Mouse (Mus musculus) liver, embryonic 13.5 days (tissue): ENCODE data around the gene Bicral. TPM values are rescaled to one million over a fixed set of nuclear protein-coding genes. Genes with fewer than 3 reads are reported as not detected.
"Not testable (repeated sequence)": the region's sequence is repeated elsewhere in the genome, so short reads cannot be mapped to it uniquely, and the experiment has no call there.

ENCODE experiments used
- ATAC-seq: fragments of 200-750 bp; cut with Nextera tagmentation; 2 replicates; pipeline ENCODE4 v1.8.0; 2017; ENCODE audit warnings: low read depth, mild to moderate bottlenecking, moderate number of reproducible peaks, moderate library complexity
- DNase-seq: peaks from one replicate; pipeline ENCODE4 v3.0.0; 2022
- H3K27ac ChIP-seq: fragments of 300-500 bp; sonication (generic); 2 replicates; pipeline ENCODE4 v1.5.1; 2015; ENCODE audit warnings: moderate library complexity, mild to moderate bottlenecking, inconsistent platforms
- H3K27me3 ChIP-seq: fragments of 300-500 bp; sonication (generic); 2 replicates; pipeline ENCODE4 v1.6.1; 2015; ENCODE audit warnings: mild to moderate bottlenecking, inconsistent platforms
- H3K36me3 ChIP-seq: fragments of 300-500 bp; sonication (generic); 2 replicates; pipeline ENCODE4 v1.6.1; 2015; ENCODE audit warnings: mild to moderate bottlenecking, inconsistent platforms
- H3K4me1 ChIP-seq: fragments of 300-500 bp; sonication (generic); replicated peaks from 2 replicates; pipeline ENCODE4 v1.6.1; 2015; ENCODE audit warnings: inconsistent platforms
- H3K4me2 ChIP-seq: fragments of 300-500 bp; sonication (generic); 2 replicates; pipeline ENCODE4 v1.6.1; 2015; ENCODE audit warnings: inconsistent platforms, mild to moderate bottlenecking, moderate library complexity
- H3K4me3 ChIP-seq: fragments of 300-500 bp; sonication (generic); replicated peaks from 2 replicates; pipeline ENCODE4 v1.5.1; 2015; ENCODE audit warnings: mild to moderate bottlenecking, inconsistent platforms
- H3K9ac ChIP-seq: fragments of 300-500 bp; sonication (generic); 2 replicates; pipeline ENCODE4 v1.6.1; 2015; ENCODE audit warnings: mild to moderate bottlenecking, inconsistent platforms
- H3K9me3 ChIP-seq: fragments of 300-500 bp; sonication (generic); replicated peaks from 2 replicates; pipeline ENCODE4 v1.6.1; 2016; ENCODE audit warnings: inconsistent platforms
- WGBS: fragments of 180-500 bp; shearing (Covaris S2); methylation state at CpG from one replicate; pipeline ENCODE4 v1.1.7; 2015; ENCODE audit not compliant: insufficient replicate concordance; 5-methylcytosine and 5-hydroxymethylcytosine counted together
- polyA plus RNA-seq: library from polyadenylated mRNA; unstranded; fragments of >200 nt; fragmentation: Nextera tagmentation; extraction: Ambion mirVana; gene quantifications from 2 replicates; pipeline ENCODE4 v1.2.1, GENCODE M21; 2015

Gene Bicral
- polyA plus RNA-seq, 1 experiment from 2014 or later, result 2.6 TPM

DNA sequence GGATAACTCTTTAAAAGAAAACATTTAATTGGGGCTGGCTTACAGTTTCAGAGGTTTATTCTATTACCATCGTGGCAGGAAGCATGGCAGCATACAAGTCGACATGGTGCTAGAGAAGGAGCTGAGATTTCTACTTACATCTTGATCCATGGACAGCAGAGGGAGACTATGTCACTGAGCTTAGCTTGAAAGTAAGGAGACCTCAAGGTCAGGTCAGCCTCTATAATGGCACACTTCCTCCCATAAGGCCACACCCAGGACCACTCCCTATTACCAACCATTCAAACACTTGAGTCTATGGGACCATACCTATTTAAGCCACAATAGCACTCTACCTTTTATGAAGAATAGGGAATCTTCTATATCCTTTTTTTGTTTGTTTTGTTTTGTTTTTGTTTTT is 65.3 kb downstream of the Bicral start:
- Histone ChIP-seq H3K4me1 (peaks cover 13% of the 10 kb centered on the region), H3K27me3 (peaks cover 7% of the 10 kb centered on the region; the same call in 1 of the 2 replicates), H3K4me3 (no peak overlapping the region), H3K9ac (no peak overlapping the region), H3K36me3 (no peaks in the 10 kb centered on the region), H3K9me3 (no peaks in the 10 kb centered on the region), H3K27ac (no peak overlapping the region), H3K4me2 (no peak overlapping the region)
- WGBS, result 74% methylated on average over 2 of the region's 2 CpGs
- DNase-seq, result no peak
- no peak for ATAC-seq

DNA sequence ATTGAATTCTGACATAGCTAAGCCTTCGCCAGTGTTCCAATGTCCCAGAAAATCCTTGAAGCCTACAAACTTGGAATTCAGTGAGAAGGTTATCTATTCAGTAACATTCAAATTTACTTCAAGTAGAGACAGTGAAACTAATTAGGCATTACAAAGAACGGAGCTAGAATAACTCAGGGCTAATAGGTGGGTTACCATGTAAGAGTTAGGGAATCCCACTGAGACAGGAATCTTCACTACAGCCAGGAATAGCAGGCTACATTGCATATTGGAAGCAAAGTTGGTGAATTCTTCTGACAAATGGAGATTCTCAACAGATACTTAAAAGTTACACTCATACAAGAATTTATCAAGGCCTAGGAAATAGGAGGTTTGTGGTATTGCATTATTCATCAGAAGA is 70.3 kb downstream of the Bicral start:
- peaks cover 21% of the 10 kb centered on the region for H3K4me1 ChIP-seq
- H3K4me3 ChIP-seq, DNase-seq, H3K4me2 ChIP-seq, H3K36me3 ChIP-seq, H3K9ac ChIP-seq, H3K27me3 ChIP-seq, ATAC-seq, H3K9me3 ChIP-seq, H3K27ac ChIP-seq: not testable (repeated sequence)
- 52% methylated on average over 2 of the region's 2 CpGs for WGBS

DNA sequence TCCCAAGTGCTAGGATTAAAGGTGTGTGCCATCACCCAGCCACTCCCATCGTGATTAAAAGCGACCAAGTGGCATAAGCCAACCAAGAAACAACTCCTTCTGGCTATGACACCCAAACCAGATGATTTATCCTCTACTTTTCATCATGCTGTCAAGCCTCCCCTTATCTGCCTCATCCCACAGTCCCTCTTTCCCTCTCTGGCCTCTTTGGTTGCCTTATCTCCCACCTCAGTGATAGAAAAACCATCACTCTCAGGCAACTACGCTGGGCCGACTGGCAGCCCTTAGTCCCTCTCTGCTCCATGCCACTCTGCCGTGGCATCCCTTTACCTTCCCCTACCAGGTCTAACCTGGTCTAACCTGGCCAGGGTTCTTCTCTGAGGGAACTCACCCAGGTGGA is 71.3 kb downstream of the Bicral start:
- peak; percentile 57 for DNase-seq
- ATAC-seq, result peak; percentile 62
- WGBS, result 32% methylated on average over 5 of the region's 5 CpGs

DNA sequence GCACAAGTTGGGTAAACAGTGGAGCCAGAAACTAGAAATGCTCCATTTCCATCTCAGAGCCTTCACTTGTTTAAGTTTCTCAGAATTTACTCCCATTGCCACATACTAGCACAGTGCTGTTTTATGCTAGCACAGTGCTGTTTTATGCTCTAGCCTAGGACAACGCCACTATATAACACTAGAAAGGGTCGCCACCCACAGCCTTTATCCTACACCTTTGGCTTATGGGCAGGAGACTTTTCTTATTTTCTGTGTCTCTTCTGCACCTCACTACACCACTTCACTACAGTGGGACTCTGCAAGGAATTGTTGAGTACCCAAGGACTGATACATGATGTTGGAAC is 75.1 kb downstream of the Bicral start:
- Histone ChIP-seq H3K4me3 (peak overlapping the region; percentile 80), H3K27me3 (no peaks in the 10 kb centered on the region), H3K36me3 (peaks cover 30% of the 10 kb centered on the region), H3K9me3 (no peaks in the 10 kb centered on the region), H3K9ac (peak overlapping the region; percentile 77; the same call in 1 of the 2 replicates), H3K4me2 (peak overlapping the region; percentile 85), H3K4me1 (peaks cover 30% of the 10 kb centered on the region), H3K27ac (peak overlapping the region; percentile 82)
- no peak for DNase-seq
- ATAC-seq, result no peak; the same call in 1 of the 2 replicates
- 61% methylated on average over 2 of the region's 2 CpGs for WGBS

More for the DNA sequence above, 71.3 kb downstream of the Bicral start:
- Histone ChIP-seq H3K4me3 (no peak overlapping the region), H3K27ac (peak overlapping the region; percentile 53; the same call in 1 of the 2 replicates), H3K9me3 (no peaks in the 10 kb centered on the region), H3K27me3 (peaks cover 7% of the 10 kb centered on the region; the same call in 1 of the 2 replicates), H3K9ac (no peak overlapping the region), H3K4me1 (peaks cover 21% of the 10 kb centered on the region), H3K4me2 (peak overlapping the region; percentile 17; the same call in 1 of the 2 replicates), H3K36me3 (no peaks in the 10 kb centered on the region)

DNA sequence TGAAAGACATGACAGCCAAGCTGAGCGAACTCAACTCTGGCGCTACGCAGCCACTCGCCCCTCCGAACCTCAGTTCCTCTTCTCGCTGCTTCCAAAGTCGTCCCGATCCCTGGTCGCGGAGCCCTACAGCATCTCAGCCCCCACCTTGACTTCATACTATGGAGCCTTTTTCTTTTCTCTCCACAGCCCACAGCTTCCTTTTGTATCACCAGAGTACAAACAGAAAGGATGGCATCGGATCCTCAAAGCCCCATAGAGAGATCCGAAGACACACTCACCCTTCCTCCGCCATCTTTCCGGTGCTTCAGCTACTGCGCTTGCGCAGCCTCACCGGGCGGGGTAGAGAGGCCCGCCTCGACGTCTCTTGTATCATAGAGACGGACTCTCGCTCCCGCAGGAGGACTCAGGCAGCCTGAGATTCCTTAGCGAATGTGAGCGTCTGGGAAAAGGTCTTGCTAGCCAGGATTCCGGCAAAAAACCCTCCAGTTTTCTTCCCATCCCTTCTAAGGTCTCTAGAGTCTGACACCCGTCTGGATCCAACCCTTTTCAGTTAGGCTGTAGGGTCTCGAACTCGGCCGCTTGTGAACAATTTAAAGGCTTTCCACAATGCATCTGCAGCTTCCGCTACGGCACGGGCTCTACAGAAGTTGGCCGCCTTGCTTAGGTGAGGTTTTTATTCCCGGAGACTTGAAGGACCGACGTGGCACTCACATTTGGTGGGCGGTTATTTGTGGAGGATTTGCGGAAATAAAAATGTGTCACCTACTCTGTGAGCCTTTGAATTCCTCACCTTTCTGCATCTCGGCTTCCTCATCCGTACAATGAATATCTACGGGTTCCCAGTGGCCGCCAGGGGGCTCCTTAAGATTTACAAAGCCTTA is 75.7 kb downstream of the Bicral start, which contains the start of gene Rpl7l1:
TSS of gene Rpl7l1 (minus strand) at position 332 of the 881 bp plus-strand sequence.
- Histone ChIP-seq H3K4me2 (peak within 1 kb of the TSS; percentile 85), H3K9me3 (no peaks in the 10 kb centered on the region), H3K27me3 (no peaks in the 10 kb centered on the region), H3K9ac (peak within 1 kb of the TSS; percentile 82), H3K4me1 (peaks cover 30% of the 10 kb centered on the region), H3K27ac (peak within 1 kb of the TSS; percentile 82), H3K36me3 (peaks cover 36% of the 10 kb centered on the region), H3K4me3 (peak within 1 kb of the TSS; percentile 80)
- DNase-seq (peak; percentile 89), ATAC-seq (peak; percentile 92)
- under 1% methylated on average over 44 of the region's 44 CpGs for WGBS

DNA sequence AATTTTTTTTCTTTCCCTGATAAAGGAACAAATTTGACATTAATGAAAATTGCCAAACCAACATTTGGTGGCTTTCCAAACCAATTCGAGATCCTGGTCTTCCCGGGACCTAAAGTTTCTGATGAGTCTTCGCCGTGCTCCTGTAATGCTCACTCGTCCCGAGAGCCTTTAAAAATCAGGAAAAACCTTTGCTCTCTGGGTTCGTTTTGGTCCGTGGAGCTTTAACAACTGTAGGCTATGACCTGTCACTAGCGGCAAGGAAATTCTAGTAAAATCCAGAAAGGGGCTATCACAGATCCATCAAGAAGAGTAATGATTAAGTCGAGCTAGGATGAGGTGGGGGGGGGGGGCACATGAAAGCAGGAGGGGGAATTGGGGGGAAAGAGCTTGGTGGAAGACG is 76.4 kb downstream of the Bicral start:
- ATAC-seq, result no peak
- Histone ChIP-seq H3K4me3 (peak overlapping the region; percentile 80), H3K4me1 (peaks cover 23% of the 10 kb centered on the region), H3K27ac (peak overlapping the region; percentile 82), H3K4me2 (peak overlapping the region; percentile 85), H3K27me3 (no peaks in the 10 kb centered on the region), H3K9me3 (no peaks in the 10 kb centered on the region), H3K9ac (peak overlapping the region; percentile 82), H3K36me3 (peaks cover 43% of the 10 kb centered on the region)
- 2% methylated on average over 11 of the region's 11 CpGs for WGBS
- no peak for DNase-seq

DNA sequence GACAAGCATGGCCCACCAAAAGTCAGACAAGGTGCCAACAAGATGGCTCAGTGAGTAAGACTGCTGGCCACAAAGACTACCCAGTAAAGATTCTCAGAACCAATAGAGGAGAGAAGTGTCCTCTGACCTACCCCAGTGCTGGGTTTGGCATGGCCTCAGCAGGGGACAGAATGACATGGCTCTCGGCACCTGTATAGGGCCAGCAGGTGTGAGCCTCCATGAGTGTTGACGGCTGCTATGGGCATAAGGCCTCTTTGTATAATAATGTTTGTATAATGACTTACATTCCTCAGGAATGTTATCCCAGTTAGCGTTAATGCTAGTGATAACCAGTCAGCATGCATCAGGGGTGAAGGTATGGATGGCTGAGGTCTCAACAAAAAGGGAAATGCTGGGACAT is 82.2 kb downstream of the Bicral start:
- H3K9ac ChIP-seq, result no peak overlapping the region
- H3K36me3 ChIP-seq, result peaks cover 71% of the 10 kb centered on the region
- H3K27ac ChIP-seq, result no peak overlapping the region
- 85% methylated on average over 3 of the region's 3 CpGs for WGBS
- ATAC-seq (no peak), DNase-seq (no peak)
- H3K4me2 ChIP-seq, result no peak overlapping the region
- no peaks in the 10 kb centered on the region for H3K27me3 ChIP-seq
- H3K4me1 ChIP-seq, result peaks cover 27% of the 10 kb centered on the region
- H3K4me3 ChIP-seq, result no peak overlapping the region
- H3K9me3 ChIP-seq, result no peaks in the 10 kb centered on the region

DNA sequence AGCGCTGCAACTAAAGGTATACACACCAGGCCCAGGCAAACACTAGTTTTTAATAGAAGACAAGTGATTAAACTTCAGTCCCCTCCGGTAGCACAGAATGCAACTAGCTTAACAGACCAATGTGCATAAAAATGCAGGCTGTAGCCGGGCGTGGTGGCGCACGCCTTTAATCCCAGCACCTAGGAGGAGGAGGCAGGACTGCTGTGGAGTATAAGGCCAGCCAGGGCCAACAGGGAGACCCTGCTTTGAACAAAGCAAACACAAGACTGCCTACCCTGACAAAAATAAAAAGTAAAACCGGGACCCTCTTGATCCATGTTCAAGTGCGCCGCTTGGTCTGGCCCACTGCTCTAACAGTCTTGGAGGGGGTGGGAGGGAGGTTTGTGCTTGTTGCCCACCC is 83.2 kb downstream of the Bicral start:
- Histone ChIP-seq H3K4me3 (no peak overlapping the region), H3K9me3 (no peaks in the 10 kb centered on the region), H3K9ac (no peak overlapping the region), H3K36me3 (peaks cover 62% of the 10 kb centered on the region), H3K27me3 (no peaks in the 10 kb centered on the region), H3K4me2 (no peak overlapping the region), H3K27ac (no peak overlapping the region), H3K4me1 (peaks cover 25% of the 10 kb centered on the region)
- WGBS, result 91% methylated on average over 9 of the region's 9 CpGs
- DNase-seq (no peak), ATAC-seq (no peak)

DNA sequence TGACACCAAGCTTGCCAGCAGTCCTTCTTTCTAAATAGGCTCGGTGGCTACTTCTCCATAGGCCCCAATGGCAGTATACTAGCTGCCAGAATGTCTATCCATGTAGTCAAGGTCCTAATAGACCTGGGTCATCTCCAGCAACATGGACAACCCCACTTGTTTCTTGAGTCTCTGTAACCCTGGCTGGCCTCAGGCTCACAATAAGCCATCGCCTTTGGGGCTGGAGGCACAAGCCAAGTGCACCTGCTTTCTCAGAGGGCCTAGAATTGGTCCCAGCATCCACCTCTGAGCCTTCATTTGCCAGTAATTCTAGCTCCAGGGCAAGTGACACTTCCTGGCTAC is 84.2 kb downstream of the Bicral start:
- H3K9ac ChIP-seq, result peak overlapping the region; percentile 90; the same call in 1 of the 2 replicates
- peaks cover 25% of the 10 kb centered on the region for H3K4me1 ChIP-seq
- H3K9me3 ChIP-seq, result no peaks in the 10 kb centered on the region
- H3K27me3 ChIP-seq, result no peaks in the 10 kb centered on the region
- H3K27ac ChIP-seq, result peak overlapping the region; percentile 48
- DNase-seq (no peak), ATAC-seq (no peak)
- peak overlapping the region; percentile 89; the same call in 1 of the 2 replicates for H3K4me3 ChIP-seq
- H3K4me2 ChIP-seq, result peak overlapping the region; percentile 95
- H3K36me3 ChIP-seq, result peaks cover 52% of the 10 kb centered on the region
- 46% methylated on average over 2 of the region's 2 CpGs for WGBS

DNA sequence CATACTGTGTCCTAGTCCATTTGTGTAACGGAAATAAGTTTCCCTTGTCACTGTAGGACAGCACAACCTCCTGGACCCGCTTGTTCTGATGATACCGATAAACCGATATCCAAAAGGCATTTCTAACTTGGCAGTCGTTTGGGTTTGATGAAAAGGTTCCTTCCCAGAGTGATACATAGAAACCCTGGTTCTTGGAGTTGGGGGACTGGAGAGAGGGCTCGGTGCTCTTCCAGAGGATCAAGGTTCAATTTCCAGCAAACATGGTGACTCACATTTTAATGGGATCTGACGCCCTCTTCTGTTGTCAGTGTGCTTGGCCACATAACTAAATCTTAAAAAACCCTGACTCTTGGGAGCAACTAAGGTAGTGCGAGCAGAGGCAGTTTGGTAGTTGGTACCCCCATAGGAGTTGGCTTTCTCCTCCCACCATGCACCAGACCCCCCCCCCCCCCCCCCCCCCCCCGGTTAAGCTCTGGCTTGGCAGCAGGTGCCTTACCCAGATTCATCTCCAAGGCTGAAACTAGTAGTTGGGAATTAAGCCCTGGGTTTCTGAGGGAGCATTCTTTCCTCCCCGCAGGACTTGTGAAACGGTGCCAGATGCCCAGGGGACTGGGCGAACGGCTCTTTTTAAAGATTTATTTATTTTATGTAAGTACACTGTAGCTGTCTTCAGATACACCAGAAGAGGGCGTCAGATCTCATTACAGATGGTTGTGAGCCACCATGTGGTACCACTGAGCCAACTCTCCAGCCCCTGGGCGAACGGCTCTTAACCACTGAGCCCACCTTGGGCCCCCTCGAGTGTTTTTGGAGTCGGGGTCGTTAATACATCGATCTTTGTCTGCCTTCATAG is 84.8 kb downstream of the Bicral start:
- peak overlapping the region; percentile 90 for H3K9ac ChIP-seq
- ATAC-seq (no peak), DNase-seq (no peak)
- H3K4me1 ChIP-seq, result peaks cover 25% of the 10 kb centered on the region
- H3K4me2 ChIP-seq, result peak overlapping the region; percentile 95
- no peaks in the 10 kb centered on the region for H3K9me3 ChIP-seq
- H3K27ac ChIP-seq, result peak overlapping the region; percentile 87
- WGBS, result 5% methylated on average over 19 of the region's 20 CpGs
- no peaks in the 10 kb centered on the region for H3K27me3 ChIP-seq
- H3K4me3 ChIP-seq, result peak overlapping the region; percentile 89
- H3K36me3 ChIP-seq, result peaks cover 46% of the 10 kb centered on the region
